Comparison of ENCODE assay signal across 19 mouse cellular contexts in the genomic region with DNA sequence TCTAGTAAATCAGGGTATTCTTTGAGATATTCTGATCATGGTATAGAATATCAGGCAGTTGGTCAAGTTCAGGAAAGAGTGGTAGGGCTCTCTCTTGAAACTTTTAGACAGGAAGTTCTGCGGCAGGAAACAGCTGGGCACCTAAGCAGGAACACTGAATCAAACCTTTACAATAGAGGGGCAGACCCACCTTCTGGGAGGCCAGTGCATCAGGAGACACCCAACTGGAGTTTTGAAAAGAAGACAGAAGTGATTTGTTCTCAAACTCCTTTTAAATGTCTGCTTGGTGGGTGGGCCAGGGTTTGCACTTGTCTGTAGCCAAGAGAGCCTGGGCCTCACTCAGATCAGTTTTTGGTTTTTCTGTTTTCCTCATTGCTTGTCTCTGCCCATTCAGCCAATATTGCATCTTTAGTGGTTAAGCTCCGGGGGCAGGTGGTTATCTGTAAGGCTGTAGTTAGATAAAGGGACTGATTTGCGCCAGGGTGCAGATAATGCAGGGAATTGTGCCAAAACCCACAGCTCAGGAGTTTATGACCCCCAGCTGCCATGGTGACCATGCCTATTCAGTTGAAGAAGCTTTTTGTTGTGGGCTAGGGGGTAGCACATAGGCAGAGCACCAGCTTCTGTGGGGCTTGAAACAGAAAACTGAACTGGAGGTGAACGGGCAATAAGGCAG. TPM values are rescaled to one million over a fixed set of nuclear protein-coding genes. Genes with fewer than 3 reads are reported as not detected.
DNase-seq lines count a peak whose midpoint lies in the region; ATAC-seq lines count a peak whose summit lies in the region.
"Had no signal": no experiment of that assay in that cellular context is flagged by ENCODE, and none has a peak within 500 bp of the region (broad histone marks: within the 10 kb centered on the region; RNA-seq: fewer than 3 reads in every experiment).

No protein-coding gene starts in this region.

- H3K4me1 ChIP-seq in neural tube, embryonic 15.5 days, result no peaks in the 10 kb centered on the region
- H3K4me1 ChIP-seq: embryonic facial prominence, embryonic 13.5 days; stomach, embryonic 15.5 days had no signal

- no peak overlapping the region for H3K9ac ChIP-seq in neural tube, embryonic 15.5 days (replicated peaks)
- H3K9ac ChIP-seq: embryonic facial prominence, embryonic 13.5 days; forebrain, embryonic 12.5 days; heart, embryonic 12.5 days; limb, embryonic 15.5 days; stomach, embryonic 15.5 days had no signal

- no peak overlapping the region for H3K4me3 ChIP-seq in neural tube, embryonic 15.5 days (replicated peaks)
- H3K4me3 ChIP-seq: embryonic facial prominence, embryonic 13.5 days; forebrain, embryonic 12.5 days; heart, embryonic 12.5 days; limb, embryonic 15.5 days; stomach, embryonic 15.5 days had no signal

- WGBS in neural tube, embryonic 15.5 days, result 9% methylated on average over 4 of the region's 4 CpGs

- H3K4me2 ChIP-seq in neural tube, embryonic 15.5 days, result no peak overlapping the region
- H3K4me2 ChIP-seq: embryonic facial prominence, embryonic 13.5 days; forebrain, embryonic 12.5 days; heart, embryonic 12.5 days; limb, embryonic 15.5 days; stomach, embryonic 15.5 days had no signal

- no peaks in the 10 kb centered on the region for H3K9me3 ChIP-seq in neural tube, embryonic 15.5 days (replicated peaks)
- H3K9me3 ChIP-seq: embryonic facial prominence, embryonic 13.5 days; forebrain, embryonic 12.5 days; heart, embryonic 12.5 days; limb, embryonic 15.5 days; stomach, embryonic 15.5 days had no signal

- peak; percentile 90 for DNase-seq in retina, postnatal 1 day
- DNase-seq in retina, embryonic 14.5 days (ENCODE audit: low spot score), result no peak
- peak; percentile 18 for DNase-seq in embryo, embryonic 11 days
- DNase-seq in mesoderm, embryonic 11.5 days (ENCODE audit: low read depth, low spot score), result peak; percentile 25
- no peak for DNase-seq in layer of hippocampus, postnatal 25 days (ENCODE audit: extremely low spot score in 1 of 2, low spot score in 1 of 2)
- DNase-seq in layer of hippocampus, postnatal 36 days, result no peak
- DNase-seq: cerebellum, adult 8-10 months; gastrocnemius, postnatal 14 days; heart, postnatal 4 days; kidney, adult 8-10 months; thymus, postnatal 36 days had no signal

- no peaks in the 10 kb centered on the region for H3K36me3 ChIP-seq in neural tube, embryonic 15.5 days
- H3K36me3 ChIP-seq: embryonic facial prominence, embryonic 13.5 days; forebrain, embryonic 12.5 days; heart, embryonic 12.5 days; limb, embryonic 15.5 days; stomach, embryonic 15.5 days had no signal

- H3K27me3 ChIP-seq in neural tube, embryonic 15.5 days (replicated peaks), result no peaks in the 10 kb centered on the region
- H3K27me3 ChIP-seq: embryonic facial prominence, embryonic 13.5 days; forebrain, embryonic 12.5 days; heart, embryonic 12.5 days; limb, embryonic 15.5 days; stomach, embryonic 15.5 days had no signal

- H3K27ac ChIP-seq in neural tube, embryonic 15.5 days (replicated peaks), result no peak overlapping the region
- H3K27ac ChIP-seq: embryonic facial prominence, embryonic 13.5 days; forebrain, embryonic 12.5 days; limb, embryonic 15.5 days; stomach, embryonic 15.5 days had no signal

- peak; percentile 63; the same call in 1 of the 2 replicates for ATAC-seq in neural tube, embryonic 15.5 days (ENCODE audit: low FRiP score)
- ATAC-seq: Patski had no signal

RNA-seq across cellular contexts. Expression of a gene that starts 40.6 kb away (rescaled TPM):
- polyA plus RNA-seq in neural tube, embryonic 15.5 days (2015; fragmentation: Nextera tagmentation; extraction: Ambion mirVana), result 9.8 and 11.3 TPM in 2 replicates
- 1 to 10 TPM; 4.9 to 6.1 TPM for total RNA-seq in layer of hippocampus, postnatal 25 days (2021)
- total RNA-seq in layer of hippocampus, postnatal 36 days (2021), result 1 to 10 TPM; 5.4 to 8.0 TPM
- total RNA-seq: monocyte, adult 5-6 weeks had no signal

Comparison
In these comparisons a context has a peak if more than half of its experiments do, and no peak if none do; other contexts are left out.
1. DNase-seq: peak in retina, postnatal 1 day (single experiment), embryo, embryonic 11 days (single experiment) and mesoderm, embryonic 11.5 days (single experiment); none in retina, embryonic 14.5 days (single experiment), layer of hippocampus, postnatal 25 days (0 of 2) and layer of hippocampus, postnatal 36 days (0 of 2).